8 mouse cellular contexts compared by ENCODE assay signal in genomic region chr7:51510671-51511651, GRCm38 (mm10). TPM values are rescaled to one million over a fixed set of nuclear protein-coding genes. Genes with fewer than 3 reads are reported as not detected.
DNase-seq lines count a peak whose midpoint lies in the region; ATAC-seq and TF ChIP-seq lines count a peak whose summit lies in the region.

Gene Ano5 (plus strand): TSS chr7:51511029.

- no peaks in the 10 kb centered on the region for H3K9me3 ChIP-seq in hindbrain, embryonic 11.5 days (ENCODE audit: control insufficient read depth, low read length)
- H3K9me3 ChIP-seq in lung, embryonic 14.5 days (ENCODE audit: low read depth, low read length) = no peaks in the 10 kb centered on the region

- H3K4me3 ChIP-seq in hindbrain, embryonic 11.5 days (ENCODE audit: low read depth, low read length) = peak within 1 kb of the TSS; percentile 33
- H3K4me3 ChIP-seq in lung, embryonic 14.5 days (ENCODE audit: low read depth, low read length) = peak within 1 kb of the TSS; percentile 34

- peak within 1 kb of the TSS; percentile 70 for H3K4me2 ChIP-seq in hindbrain, embryonic 11.5 days (replicated peaks; ENCODE audit: low read depth, low read length)
- H3K4me2 ChIP-seq in lung, embryonic 14.5 days = peak within 1 kb of the TSS; percentile 69

- 0 out of 2 replicates have a peak, but pooled peaks cover 3% of the 10 kb centered on the region for H3K27me3 ChIP-seq in hindbrain, embryonic 11.5 days (ENCODE audit: control insufficient read depth, insufficient read depth, low read length)
- H3K27me3 ChIP-seq in lung, embryonic 14.5 days (ENCODE audit: insufficient read depth, low read length) = 0 out of 2 replicates have a peak, but pooled peaks cover 6% of the 10 kb centered on the region

- H3K36me3 ChIP-seq in hindbrain, embryonic 11.5 days (ENCODE audit: control insufficient read depth, insufficient read depth, low read length) = no peaks in the 10 kb centered on the region
- H3K36me3 ChIP-seq in lung, embryonic 14.5 days (ENCODE audit: insufficient read depth) = no peaks in the 10 kb centered on the region

- H3K4me1 ChIP-seq in hindbrain, embryonic 11.5 days (replicated peaks; ENCODE audit: control insufficient read depth, insufficient read depth, low read length) = no peaks in the 10 kb centered on the region
- no peaks in the 10 kb centered on the region; the same call in 1 of the 2 replicates for H3K4me1 ChIP-seq in lung, embryonic 14.5 days (ENCODE audit: insufficient read depth)

- peak; percentile 75 for ATAC-seq in hindbrain, embryonic 11.5 days (ENCODE audit: low FRiP score)
- peak; percentile 97 for ATAC-seq in lung, embryonic 14.5 days (ENCODE audit: insufficient read depth)

- DNase-seq in urinary bladder, postnatal 14 days (ENCODE audit: low spot score) = peak; percentile 29
- no peak for DNase-seq in urinary bladder, postnatal 10 days (ENCODE audit: low spot score)
- peak; percentile 35 for DNase-seq in forelimb bud, embryonic 11.5 days (ENCODE audit: low read depth, low spot score)
- peak; percentile 52 for DNase-seq in hindbrain, embryonic 11.5 days (ENCODE audit: low spot score)
- peak; percentile 15 for DNase-seq in layer of hippocampus, adult 9-11 months
- peak; percentile 76 for DNase-seq in lung, embryonic 14.5 days
- peak; percentile 74 for DNase-seq in ovary, postnatal 36 days (ENCODE audit: low spot score)
- no peak for DNase-seq in spleen, postnatal 4 days (ENCODE audit: low spot score in 2 of 2)

- H3K9ac ChIP-seq in hindbrain, embryonic 11.5 days (ENCODE audit: low read depth, low read length) = peak within 1 kb of the TSS; percentile 37
- no peak within 1 kb of the TSS; the same call in 1 of the 2 replicates for H3K9ac ChIP-seq in lung, embryonic 14.5 days

- WGBS in hindbrain, embryonic 11.5 days = 2% methylated on average over 45 of the region's 45 CpGs
- 3% methylated on average over 45 of the region's 45 CpGs for WGBS in lung, embryonic 14.5 days

- H3K27ac ChIP-seq in hindbrain, embryonic 11.5 days (ENCODE audit: low read depth, low read length) = no peak within 1 kb of the TSS
- no peak within 1 kb of the TSS for H3K27ac ChIP-seq in lung, embryonic 14.5 days (ENCODE audit: low read depth)

- TF ChIP-seq CTCF in lung, embryonic 14.5 days (IDR thresholded peaks at IDR 0.05; ENCODE audit: low read depth) = no peak

RNA-seq across cellular contexts. Expression of gene Ano5, which starts in this region (rescaled TPM):
- polyA plus RNA-seq in hindbrain, embryonic 11.5 days (2014; fragmentation: Nextera tagmentation; extraction: Ambion mirVana) = 0.23 and 0.38 TPM in 2 replicates
- polyA plus RNA-seq in lung, embryonic 14.5 days (2014; fragmentation: Nextera tagmentation; extraction: Ambion mirVana) = 0.07 TPM in 1 of 2 replicates, not detected in the other

Comparison
In these comparisons a context has a peak if more than half of its experiments do, and no peak if none do; other contexts are left out.
1. DNase-seq: peak in urinary bladder, postnatal 14 days (single experiment), forelimb bud, embryonic 11.5 days (single experiment), layer of hippocampus, adult 9-11 months (single experiment) and ovary, postnatal 36 days (single experiment); none in urinary bladder, postnatal 10 days (single experiment) and spleen, postnatal 4 days (0 of 2).
2. Peak in DNase-seq, ATAC-seq, H3K4me3 ChIP-seq, H3K9ac ChIP-seq and H3K4me2 ChIP-seq in hindbrain, embryonic 11.5 days; RNA of the gene not detected or under 1 TPM.
3. Peak in DNase-seq, ATAC-seq, H3K4me3 ChIP-seq and H3K4me2 ChIP-seq in lung, embryonic 14.5 days; RNA of the gene not detected or under 1 TPM.